Comparison of ENCODE assay signal across 14 mouse cellular contexts in the genomic region with DNA sequence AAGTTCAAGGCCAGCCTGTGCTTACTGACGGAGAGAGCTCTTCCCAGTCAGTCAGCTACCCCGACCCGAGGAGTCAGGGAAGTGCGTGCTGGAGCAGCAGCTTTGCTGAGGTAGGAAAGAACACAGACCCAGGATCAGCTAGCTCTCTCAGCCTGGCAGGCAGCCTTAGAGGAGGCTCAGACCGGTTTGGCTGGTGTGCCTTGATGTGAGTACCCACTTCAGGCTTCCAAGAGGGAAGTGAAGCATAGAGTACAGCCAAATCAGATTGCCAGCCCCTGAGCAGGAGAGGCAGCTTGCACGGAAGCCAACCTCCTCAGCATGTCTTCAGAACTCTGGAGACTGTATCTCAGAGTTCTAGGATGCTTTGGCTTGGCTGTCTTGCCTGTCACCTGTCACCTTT. TPM values are rescaled to one million over a fixed set of nuclear protein-coding genes. Genes with fewer than 3 reads are reported as not detected.
DNase-seq lines count a peak whose midpoint lies in the region; ATAC-seq and TF ChIP-seq lines count a peak whose summit lies in the region.
"Had no signal": no experiment of that assay in that cellular context is flagged by ENCODE, and none has a peak within 500 bp of the region (broad histone marks: within the 10 kb centered on the region; RNA-seq: fewer than 3 reads in every experiment).

No protein-coding gene starts in this region.

- H3K27ac ChIP-seq in intestine, postnatal 0 days (ENCODE audit: low read depth, low read length): no peak overlapping the region
- H3K27ac ChIP-seq in intestine, embryonic 15.5 days: no peak overlapping the region
- H3K27ac ChIP-seq: neural tube, embryonic 15.5 days had no signal

- H3K4me3 ChIP-seq in intestine, postnatal 0 days (ENCODE audit: low read depth, low read length): no peak overlapping the region
- H3K4me3 ChIP-seq in intestine, embryonic 15.5 days (replicated peaks): no peak overlapping the region
- H3K4me3 ChIP-seq: erythroblast, embryonic 14.5 days; neural tube, embryonic 15.5 days had no signal

- 82% methylated on average over 6 of the region's 6 CpGs for WGBS in intestine, postnatal 0 days
- 82% methylated on average over 6 of the region's 6 CpGs for WGBS in intestine, embryonic 15.5 days

- H3K4me2 ChIP-seq in intestine, postnatal 0 days (replicated peaks; ENCODE audit: low read depth): no peak overlapping the region
- H3K4me2 ChIP-seq in intestine, embryonic 15.5 days (replicated peaks): no peak overlapping the region
- H3K4me2 ChIP-seq: neural tube, embryonic 15.5 days had no signal

- H3K27me3 ChIP-seq in intestine, postnatal 0 days (replicated peaks; ENCODE audit: control insufficient read depth, insufficient read depth, low read length): no peaks in the 10 kb centered on the region
- no peaks in the 10 kb centered on the region for H3K27me3 ChIP-seq in intestine, embryonic 15.5 days (replicated peaks)
- H3K27me3 ChIP-seq: neural tube, embryonic 15.5 days had no signal

- H3K9me3 ChIP-seq in intestine, postnatal 0 days (ENCODE audit: control insufficient read depth): no peaks in the 10 kb centered on the region
- H3K9me3 ChIP-seq in intestine, embryonic 15.5 days: no peaks in the 10 kb centered on the region
- H3K9me3 ChIP-seq: neural tube, embryonic 15.5 days had no signal

- ATAC-seq in intestine, postnatal 0 days: no peak
- no peak for ATAC-seq in intestine, embryonic 15.5 days
- ATAC-seq: intestine, embryonic 16.5 days had no signal

- TF ChIP-seq CTCF in intestine, postnatal 0 days (IDR thresholded peaks at IDR 0.05; ENCODE audit: low read depth): no peak

- DNase-seq in kidney, adult 18-20 months: peak; percentile 47
- DNase-seq in kidney, postnatal 14 days: peak; percentile 61
- peak; percentile 91 for DNase-seq in lung, postnatal 36 days
- no peak for DNase-seq in left cerebral cortex, adult 11 months (ENCODE audit: low spot score)
- DNase-seq in cerebellum, postnatal 25 days: no peak
- DNase-seq: adrenal gland, postnatal 14 days; cerebellum, adult 11 months; heart, adult 18-20 months; right cerebral cortex, postnatal 4 days had no signal

- 0 out of 2 replicates have a peak overlapping the region, but pooled peaks have one; percentile 22 for H3K9ac ChIP-seq in intestine, postnatal 0 days (ENCODE audit: low read depth, low read length)
- no peak overlapping the region for H3K9ac ChIP-seq in intestine, embryonic 15.5 days
- H3K9ac ChIP-seq: neural tube, embryonic 15.5 days had no signal

- peaks cover 25% of the 10 kb centered on the region for H3K36me3 ChIP-seq in intestine, postnatal 0 days (ENCODE audit: control insufficient read depth, insufficient read depth)
- H3K36me3 ChIP-seq in intestine, embryonic 15.5 days: peaks cover 28% of the 10 kb centered on the region

- H3K4me1 ChIP-seq in intestine, postnatal 0 days (replicated peaks; ENCODE audit: control insufficient read depth, insufficient read depth, low read length): peaks cover 6% of the 10 kb centered on the region
- H3K4me1 ChIP-seq in intestine, embryonic 15.5 days (replicated peaks): peaks cover 17% of the 10 kb centered on the region

RNA-seq across cellular contexts. Expression of a gene that starts 5.3 kb away (rescaled TPM):
- polyA plus RNA-seq in intestine, postnatal 0 days (2015; fragmentation: Nextera tagmentation; extraction: Ambion mirVana): 4.7 and 5.1 TPM in 2 replicates
- 7.3 and 10.1 TPM in 2 replicates for polyA plus RNA-seq in intestine, embryonic 15.5 days (2015; fragmentation: Nextera tagmentation; extraction: Ambion mirVana)

RNA-seq across cellular contexts. Expression of a gene that starts 5.5 kb away (rescaled TPM):
- 1.8 and 1.9 TPM in 2 replicates for polyA plus RNA-seq in intestine, postnatal 0 days (2015; fragmentation: Nextera tagmentation; extraction: Ambion mirVana)
- 5.5 and 6.3 TPM in 2 replicates for polyA plus RNA-seq in intestine, embryonic 15.5 days (2015; fragmentation: Nextera tagmentation; extraction: Ambion mirVana)

RNA-seq across cellular contexts. Expression of a gene that starts 48.4 kb away (rescaled TPM):
- 10.3 and 10.9 TPM in 2 replicates for polyA plus RNA-seq in intestine, postnatal 0 days (2015; fragmentation: Nextera tagmentation; extraction: Ambion mirVana)
- polyA plus RNA-seq in intestine, embryonic 15.5 days (2015; fragmentation: Nextera tagmentation; extraction: Ambion mirVana): 15.3 and 15.7 TPM in 2 replicates

RNA-seq across cellular contexts. Expression of a gene that starts 52.2 kb away (rescaled TPM):
- 2.7 and 2.9 TPM in 2 replicates for polyA plus RNA-seq in intestine, postnatal 0 days (2015; fragmentation: Nextera tagmentation; extraction: Ambion mirVana)
- 5.7 and 8.3 TPM in 2 replicates for polyA plus RNA-seq in intestine, embryonic 15.5 days (2015; fragmentation: Nextera tagmentation; extraction: Ambion mirVana)

RNA-seq across cellular contexts. Expression of a gene that starts 52.8 kb away (rescaled TPM):
- 34.5 and 36.5 TPM in 2 replicates for polyA plus RNA-seq in intestine, postnatal 0 days (2015; fragmentation: Nextera tagmentation; extraction: Ambion mirVana)
- 81.9 and 85.5 TPM in 2 replicates for polyA plus RNA-seq in intestine, embryonic 15.5 days (2015; fragmentation: Nextera tagmentation; extraction: Ambion mirVana)

Comparison
In these comparisons a context has a peak if more than half of its experiments do, and no peak if none do; other contexts are left out.
1. DNase-seq: peak in kidney, adult 18-20 months (single experiment), kidney, postnatal 14 days (single experiment) and lung, postnatal 36 days (single experiment); none in left cerebral cortex, adult 11 months (single experiment) and cerebellum, postnatal 25 days (0 of 2).